Mouse (Mus musculus): ENCODE measurements around the gene Hoga1.
"Not testable (repeated sequence)": the region's sequence is repeated elsewhere in the genome, so short reads cannot be mapped to it uniquely, and the experiment has no call there.

Gene Hoga1

GRCm38 (mm10) chr19:42071886-42072608 lies 26.6 kb downstream of the Hoga1 start:
- peak; percentile 68 to 85 for DNase-seq

- peak; percentile 70 to 80 for DNase-seq
Measured at GRCm38 (mm10) chr19:42072802-42073201, 27.4 kb downstream of the Hoga1 start.

- DNase-seq = no peak
Measured at GRCm38 (mm10) chr19:42075051-42075450, 29.6 kb downstream of the Hoga1 start.

- no peak for DNase-seq
Measured at GRCm38 (mm10) chr19:42075992-42076391, 30.6 kb downstream of the Hoga1 start.

GRCm38 (mm10) chr19:42078566-42078965 lies 33.2 kb downstream of the Hoga1 start:
- DNase-seq = no peak

- DNase-seq = no peak
Measured at GRCm38 (mm10) chr19:42079006-42079405, 33.6 kb downstream of the Hoga1 start.

GRCm38 (mm10) chr19:42079950-42080349 lies 34.5 kb downstream of the Hoga1 start:
- peak; percentile 58 to 65 for DNase-seq

GRCm38 (mm10) chr19:42080469-42080868 lies 35.1 kb downstream of the Hoga1 start:
- DNase-seq = peak; percentile 55

GRCm38 (mm10) chr19:42081613-42082012 lies 36.2 kb downstream of the Hoga1 start:
- DNase-seq = not testable (repeated sequence)

GRCm38 (mm10) chr19:42085690-42086089 lies 40.3 kb downstream of the Hoga1 start:
- no peak for DNase-seq

GRCm38 (mm10) chr19:42086166-42086565 lies 40.8 kb downstream of the Hoga1 start, which contains the start of gene Morn4:
Morn4 (minus strand) TSS chr19:42086357.
- peak; percentile 91 to 92 for DNase-seq

GRCm38 (mm10) chr19:42089103-42089747 lies 43.8 kb downstream of the Hoga1 start:
- DNase-seq = peak; percentile 77 to 79

GRCm38 (mm10) chr19:42089748-42090595 lies 44.6 kb downstream of the Hoga1 start, which contains the start of gene Pi4k2a:
Pi4k2a (plus strand) TSS chr19:42090470.
- DNase-seq = peak; percentile 99 to 100

- DNase-seq = peak in 1 of 2 experiments; percentile 26
Measured at GRCm38 (mm10) chr19:42090637-42091141, 45.3 kb downstream of the Hoga1 start.

- DNase-seq = no peak
Measured at GRCm38 (mm10) chr19:42099406-42099805, 54.0 kb downstream of the Hoga1 start.

- DNase-seq = no peak
Measured at GRCm38 (mm10) chr19:42104681-42105080, 59.3 kb downstream of the Hoga1 start.

GRCm38 (mm10) chr19:42115783-42116335 lies 70.4 kb downstream of the Hoga1 start:
- DNase-seq = no peak

- DNase-seq = no peak
Measured at GRCm38 (mm10) chr19:42118142-42118541, 72.7 kb downstream of the Hoga1 start.

GRCm38 (mm10) chr19:42118596-42118995 lies 73.2 kb downstream of the Hoga1 start:
- no peak for DNase-seq

- DNase-seq = no peak
Measured at GRCm38 (mm10) chr19:42120451-42120850, 75.0 kb downstream of the Hoga1 start.
